Mouse (Mus musculus) spleen, postnatal 10 days (tissue): ENCODE data around the gene Rnf187.

ENCODE experiments used
- DNase-seq, 2 experiments: peaks; one replicate each; pipeline ENCODE4 v3.0.0; 2021 to 2022; ENCODE audit warnings: low spot score in 2 of 2

Gene Rnf187

DNA sequence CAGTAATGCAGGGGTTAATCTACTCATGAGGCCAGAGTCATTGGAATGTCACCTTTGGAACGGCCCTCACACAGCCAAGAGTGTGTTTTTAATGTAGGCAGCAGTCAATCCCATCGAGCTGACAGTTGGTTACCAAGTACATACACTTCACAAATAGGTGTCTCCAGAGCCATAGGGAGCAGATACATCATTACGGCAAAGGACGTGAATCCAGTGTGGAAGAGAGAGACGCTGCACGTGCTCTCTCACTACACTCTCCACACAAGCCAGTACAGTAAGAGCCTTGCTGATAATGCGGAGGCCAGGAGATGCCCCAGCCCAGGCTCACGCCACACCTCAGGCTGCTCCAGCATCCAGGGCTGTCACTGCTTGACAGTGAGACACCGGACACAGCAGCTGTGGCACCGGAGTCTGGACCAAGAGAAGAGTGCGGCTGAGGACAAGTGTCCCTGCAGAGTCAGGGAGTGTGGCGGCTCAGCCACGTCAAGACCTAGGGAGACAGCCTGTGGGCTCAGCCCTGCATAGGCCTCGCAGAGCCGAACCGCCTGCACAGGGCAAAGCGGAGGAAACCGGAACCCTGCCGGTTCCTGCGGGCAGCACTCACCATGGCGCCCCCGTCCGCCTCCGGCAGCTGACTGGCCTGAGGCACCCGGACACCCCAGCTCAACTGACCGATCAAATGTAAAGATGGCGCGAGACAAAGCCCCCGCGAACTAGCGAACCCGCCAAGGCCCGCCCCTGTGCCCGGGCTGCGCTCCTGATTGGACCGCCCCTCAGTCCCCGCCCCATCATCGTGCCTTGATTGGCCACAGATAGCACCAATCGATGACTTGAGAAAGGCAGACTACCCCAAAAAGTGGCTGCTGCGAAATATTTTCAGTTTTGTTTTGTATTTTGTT lies 35.0 kb downstream of the Rnf187 start, which contains the start of gene Zfp39:
TSS of gene Zfp39 (minus strand) at position 715 of the 899 bp plus-strand sequence.
- peak; percentile 97 to 99 for DNase-seq

DNA sequence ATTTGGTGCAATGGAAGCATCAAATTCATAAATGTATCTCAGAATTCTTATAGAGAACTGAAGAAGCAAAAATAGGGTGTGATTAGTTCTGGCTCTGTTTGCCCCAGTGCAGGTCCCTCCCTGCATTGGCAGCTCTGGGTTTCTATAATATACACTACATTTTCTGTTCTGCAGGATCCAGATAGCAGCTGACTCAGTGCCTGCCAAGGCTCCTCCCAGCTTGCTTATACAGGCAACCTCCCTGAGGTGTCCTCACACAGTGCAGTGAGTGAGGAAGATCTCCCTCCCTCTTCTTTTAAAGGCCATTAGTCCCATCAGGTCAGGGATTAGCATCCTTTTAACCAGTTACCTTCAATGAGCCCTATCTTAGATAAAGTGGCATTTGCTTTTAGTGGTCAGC lies 37.6 kb downstream of the Rnf187 start:
- DNase-seq = peak in 1 of 2 experiments; percentile 61

DNA sequence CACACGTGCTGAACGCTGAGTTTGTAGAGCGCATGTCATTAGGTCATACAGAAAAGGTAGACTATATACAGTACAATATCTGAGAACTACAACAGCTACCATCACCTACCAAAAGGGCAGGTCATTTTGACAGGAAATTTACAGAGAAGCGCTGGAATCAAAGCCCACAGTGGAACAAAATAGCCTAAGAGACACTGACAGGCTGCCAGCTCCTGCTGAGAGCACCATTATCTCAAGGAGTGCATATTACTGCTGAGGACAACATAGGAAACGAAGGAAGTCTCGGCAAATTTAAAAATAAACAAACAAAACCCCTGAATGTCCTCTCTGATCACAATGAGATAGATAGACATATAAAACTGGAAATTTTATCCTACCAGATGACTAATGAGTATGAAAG lies 41.2 kb downstream of the Rnf187 start:
- DNase-seq = no peak

DNA sequence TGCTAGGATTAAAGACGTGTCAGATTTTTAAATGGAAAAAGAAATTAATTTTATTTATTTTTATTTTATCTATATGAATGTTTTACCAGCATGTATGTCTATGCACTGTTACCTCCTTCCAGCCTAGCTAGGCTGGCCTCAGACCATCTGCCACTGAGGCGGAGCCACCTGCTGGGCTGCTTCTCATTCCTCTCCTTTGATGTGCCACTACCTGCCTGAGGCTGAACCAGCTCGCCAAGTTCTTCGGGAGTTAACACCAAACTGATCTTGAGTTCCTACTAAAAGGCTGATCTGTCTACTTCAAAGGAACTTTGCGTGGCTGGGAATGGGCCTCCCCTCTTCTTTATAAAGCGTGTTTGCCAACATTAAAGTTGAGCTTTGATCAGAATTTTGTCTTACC lies 44.3 kb downstream of the Rnf187 start:
- DNase-seq = no peak

DNA sequence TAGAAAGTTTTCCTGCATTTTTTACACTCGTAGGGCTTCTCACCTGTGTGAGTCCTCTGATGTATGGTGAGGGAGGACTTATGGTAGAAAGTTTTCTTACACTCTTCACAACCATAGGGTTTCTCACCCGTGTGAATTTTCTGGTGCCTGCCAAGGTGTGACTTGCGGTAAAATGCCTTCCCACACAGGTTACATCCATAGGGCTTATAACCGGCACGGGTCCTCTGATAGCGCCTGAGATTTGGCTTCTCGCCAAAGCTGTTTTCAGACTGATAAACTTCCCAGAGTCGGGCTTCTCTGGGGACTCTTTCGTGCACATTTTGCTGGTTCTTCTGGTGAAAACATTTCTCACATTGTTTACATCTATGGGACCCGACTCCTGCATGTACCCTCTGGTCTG lies 48.2 kb downstream of the Rnf187 start:
- no peak for DNase-seq

DNA sequence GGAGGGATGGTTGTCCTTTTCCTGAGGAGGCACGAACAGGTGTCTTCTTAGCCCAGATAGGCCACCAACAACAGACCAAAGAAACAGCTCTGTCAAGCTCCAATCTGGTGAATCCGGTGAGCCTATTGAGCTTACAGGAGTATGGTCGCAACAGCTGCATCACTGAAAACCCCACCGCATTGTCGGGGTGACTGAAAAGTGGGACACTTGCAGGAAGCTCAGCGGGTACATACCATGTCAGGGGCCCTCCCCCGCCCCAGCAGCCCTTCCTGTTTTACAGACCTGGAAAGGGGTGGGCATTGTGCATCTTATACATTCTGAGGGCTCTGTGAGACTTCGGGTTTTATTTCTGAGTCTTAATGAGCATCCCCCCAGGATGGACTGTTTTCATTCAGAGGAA lies 55.0 kb downstream of the Rnf187 start:
- no peak for DNase-seq
